Mouse (Mus musculus) stomach, embryonic 16.5 days (tissue): ENCODE measurements around the gene Amotl1. TPM values are rescaled to one million over a fixed set of nuclear protein-coding genes. Genes with fewer than 3 reads are reported as not detected.
"Not testable (repeated sequence)": the region's sequence is repeated elsewhere in the genome, so short reads cannot be mapped to it uniquely, and the experiment has no call there.

Experiments
- ATAC-seq: fragments of 200-750 bp; cut with Nextera tagmentation; 2 replicates; pipeline ENCODE4 v1.8.0; 2017; ENCODE audit warnings: moderate number of reproducible peaks, moderate TSS enrichment; ENCODE audit not compliant: insufficient read depth, low FRiP score
- H3K27ac ChIP-seq: fragments of 300-500 bp; sonication (generic); 2 replicates; pipeline ENCODE4 v1.5.1; 2014; ENCODE audit warnings: low read length
- H3K27me3 ChIP-seq: fragments of 300-500 bp; sonication (generic); 2 replicates; pipeline ENCODE4 v1.6.1; 2014; ENCODE audit warnings: low read length, control low read depth, mixed read lengths; ENCODE audit not compliant: control insufficient read depth, insufficient read depth
- H3K36me3 ChIP-seq: fragments of 300-500 bp; sonication (generic); 2 replicates; pipeline ENCODE4 v1.6.1; 2014; ENCODE audit warnings: low read length; ENCODE audit not compliant: control insufficient read depth, insufficient read depth
- H3K4me1 ChIP-seq: fragments of 300-500 bp; sonication (generic); 2 replicates; pipeline ENCODE4 v1.6.1; 2014; ENCODE audit warnings: low read length, control low read depth, mixed read lengths; ENCODE audit not compliant: control insufficient read depth, insufficient read depth
- H3K4me2 ChIP-seq: fragments of 300-500 bp; sonication (generic); 2 replicates; pipeline ENCODE4 v1.6.1; 2014; ENCODE audit warnings: low read depth, low read length, mixed read lengths
- H3K4me3 ChIP-seq: fragments of 300-500 bp; sonication (generic); replicated peaks from 2 replicates; pipeline ENCODE4 v1.5.1; 2014; ENCODE audit warnings: mild to moderate bottlenecking, low read length
- H3K9ac ChIP-seq: fragments of 300-500 bp; sonication (generic); 2 replicates; pipeline ENCODE4 v1.6.1; 2014; ENCODE audit warnings: low read length
- H3K9me3 ChIP-seq: fragments of 300-500 bp; sonication (generic); replicated peaks from 2 replicates; pipeline ENCODE4 v1.6.1; 2016; ENCODE audit warnings: low read length, control low read depth; ENCODE audit not compliant: control insufficient read depth
- WGBS: fragments of 180-500 bp; shearing (Covaris S2); extraction: QIAGEN DNeasy Blood & Tissue Kit; methylation state at CpG from one replicate; pipeline ENCODE4 v1.1.7; 2014; 5-methylcytosine and 5-hydroxymethylcytosine counted together
- polyA plus RNA-seq: library from polyadenylated mRNA; unstranded; fragments of >200 nt; fragmentation: Nextera tagmentation; extraction: Ambion mirVana; gene quantifications from 2 replicates; pipeline ENCODE4 v1.2.1, GENCODE M21; 2015

Amotl1 gene
- polyA plus RNA-seq: 19.7 and 19.8 TPM in 2 replicates

GRCm38 (mm10) chr9:14644956-14645355 is at the start of gene Amotl1:
Gene Amotl1 (minus strand): TSS chr9:14645056.
- Histone ChIP-seq H3K9me3 (no peaks in the 10 kb centered on the region), H3K27ac (no peak within 1 kb of the TSS), H3K36me3 (no peaks in the 10 kb centered on the region), H3K27me3 (no peaks in the 10 kb centered on the region), H3K4me3 (no peak within 1 kb of the TSS), H3K9ac (no peak within 1 kb of the TSS), H3K4me1 (peaks cover 8% of the 10 kb centered on the region), H3K4me2 (no peak within 1 kb of the TSS)
- 54% methylated on average over 4 of the region's 4 CpGs for WGBS
- ATAC-seq: no peak

GRCm38 (mm10) chr9:14689376-14690108 is 44.7 kb upstream of the Amotl1 start:
- 0 out of 2 replicates have a peak, but pooled peaks have one; percentile 25 for ATAC-seq
- 63% methylated on average over 12 of the region's 12 CpGs for WGBS
- Histone ChIP-seq H3K36me3 (no peaks in the 10 kb centered on the region), H3K27me3 (no peaks in the 10 kb centered on the region), H3K9me3 (no peaks in the 10 kb centered on the region), H3K27ac (no peak overlapping the region), H3K4me3 (no peak overlapping the region), H3K4me2 (no peak overlapping the region), H3K4me1 (no peaks in the 10 kb centered on the region), H3K9ac (no peak overlapping the region)

DNA sequence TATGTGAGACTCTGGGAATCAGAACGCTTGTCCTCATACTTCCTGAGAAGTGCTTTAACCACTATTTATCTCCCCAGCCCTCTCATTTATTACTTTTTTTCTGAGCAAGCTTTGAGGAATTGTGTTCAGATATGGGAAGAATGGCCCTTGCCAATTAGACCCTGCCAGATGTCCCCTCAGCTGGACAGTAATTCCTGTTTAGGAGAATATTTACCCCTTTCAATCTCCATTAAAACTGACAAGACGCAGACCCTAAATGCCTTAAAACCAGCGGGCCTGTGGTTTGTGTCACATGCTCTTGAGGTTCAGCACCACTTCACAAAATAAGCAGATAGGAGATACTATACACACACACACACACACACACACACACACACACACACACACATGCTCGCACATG is 39.5 kb upstream of the Amotl1 start:
- no peaks in the 10 kb centered on the region for H3K4me1 ChIP-seq
- WGBS: 59% methylated on average over 4 of the region's 4 CpGs
- no peaks in the 10 kb centered on the region for H3K27me3 ChIP-seq
- H3K9ac ChIP-seq: no peak overlapping the region
- H3K4me2 ChIP-seq: no peak overlapping the region
- no peak overlapping the region for H3K4me3 ChIP-seq
- ATAC-seq: no peak
- H3K27ac ChIP-seq: no peak overlapping the region
- H3K9me3 ChIP-seq: no peaks in the 10 kb centered on the region
- no peaks in the 10 kb centered on the region for H3K36me3 ChIP-seq

- ATAC-seq: no peak
- H3K9ac ChIP-seq: no peak overlapping the region
These were observed 37.9 kb upstream of the Amotl1 start for GRCm38 (mm10) chr9:14682741-14683140.

DNA sequence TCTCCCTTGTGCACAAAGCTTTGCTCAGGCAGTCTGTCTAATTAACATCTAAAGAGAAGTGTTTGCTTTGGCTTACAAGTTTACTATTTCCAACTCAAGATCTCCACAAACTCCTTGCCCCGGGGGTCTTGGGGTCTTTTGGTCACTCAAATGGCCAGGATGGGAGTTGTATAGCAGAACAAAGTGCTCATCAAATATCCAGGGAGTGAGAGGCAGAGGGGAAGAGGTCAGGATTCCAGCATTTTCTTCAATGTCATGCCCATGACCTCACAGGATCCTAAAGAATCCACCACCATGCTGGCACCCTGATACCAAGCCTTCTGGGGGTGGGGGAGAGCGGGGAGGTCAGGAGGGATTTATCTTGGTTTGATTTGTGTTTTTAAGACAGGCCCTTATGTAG is 35.7 kb upstream of the Amotl1 start:
- Histone ChIP-seq H3K4me1 (peaks cover 7% of the 10 kb centered on the region), H3K4me3 (no peak overlapping the region)

More at GRCm38 (mm10) chr9:14682741-14683140, 37.9 kb upstream of the Amotl1 start:
- H3K4me3 ChIP-seq: no peak overlapping the region
- no peaks in the 10 kb centered on the region for H3K36me3 ChIP-seq
- H3K4me2 ChIP-seq: no peak overlapping the region
- no peaks in the 10 kb centered on the region for H3K9me3 ChIP-seq
- no peak overlapping the region for H3K27ac ChIP-seq
- no peaks in the 10 kb centered on the region for H3K27me3 ChIP-seq
- H3K4me1 ChIP-seq: no peaks in the 10 kb centered on the region

DNA sequence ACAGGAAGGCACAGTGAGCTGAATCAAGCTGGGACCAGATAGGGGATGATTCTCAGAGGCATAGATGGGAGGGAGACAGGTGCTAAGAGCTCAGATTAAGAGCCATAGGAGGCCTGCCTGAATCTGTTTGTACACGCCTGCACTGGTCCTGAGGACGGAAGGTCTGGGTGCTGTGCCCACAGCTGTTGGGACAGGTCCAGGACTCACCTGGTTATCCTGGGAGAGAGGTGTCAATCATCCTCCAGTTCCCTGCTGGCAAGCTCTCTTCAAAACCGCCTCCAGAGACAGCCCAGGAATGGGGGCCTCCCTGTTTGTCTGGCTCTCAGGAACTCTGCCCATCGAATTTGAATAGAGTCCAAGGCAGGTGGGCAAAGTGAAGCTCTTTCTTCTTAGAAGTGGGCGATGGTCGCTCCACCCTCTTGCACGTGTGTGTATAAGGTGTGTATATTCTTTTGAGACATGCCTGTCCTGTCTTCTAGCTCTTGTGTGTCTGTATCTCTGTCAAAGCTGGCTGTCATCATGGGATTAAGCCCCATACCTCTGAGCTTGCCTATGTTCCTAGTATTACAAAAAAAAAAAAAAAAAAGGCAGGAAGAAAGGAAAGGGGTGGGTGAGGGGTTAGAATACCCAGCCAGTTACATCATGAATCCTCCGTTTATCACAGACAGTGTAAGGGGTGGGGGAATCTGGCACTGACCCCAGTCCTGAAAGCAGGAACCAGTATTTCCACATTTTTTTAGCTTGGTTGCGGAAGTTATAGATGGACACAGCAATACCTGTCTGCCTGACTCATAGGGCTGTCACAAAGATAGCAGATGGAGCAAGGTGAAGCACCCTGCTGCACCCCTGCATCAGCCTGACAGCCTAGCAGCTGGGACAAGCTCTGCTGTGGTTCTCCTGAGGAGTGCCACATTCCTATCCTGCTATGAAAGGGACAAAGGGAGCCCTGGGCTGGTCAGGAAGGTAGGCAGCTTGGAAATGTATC is 31.1 kb upstream of the Amotl1 start:
- Histone ChIP-seq H3K4me1 (peaks cover 8% of the 10 kb centered on the region), H3K9ac (no peak overlapping the region), H3K36me3 (no peaks in the 10 kb centered on the region), H3K27me3 (no peaks in the 10 kb centered on the region), H3K27ac (peak overlapping the region; percentile 67), H3K9me3 (no peaks in the 10 kb centered on the region), H3K4me3 (no peak overlapping the region), H3K4me2 (0 out of 2 replicates have a peak overlapping the region, but pooled peaks have one; percentile 9)
- ATAC-seq: peak; percentile 89
- WGBS: 40% methylated on average over 9 of the region's 9 CpGs

More for the DNA sequence above, 35.7 kb upstream of the Amotl1 start:
- Histone ChIP-seq H3K9ac (no peak overlapping the region), H3K36me3 (no peaks in the 10 kb centered on the region), H3K4me2 (no peak overlapping the region), H3K27ac (no peak overlapping the region), H3K27me3 (no peaks in the 10 kb centered on the region), H3K9me3 (no peaks in the 10 kb centered on the region)
- no peak for ATAC-seq
- 53% methylated on average over 2 of the region's 2 CpGs for WGBS

GRCm38 (mm10) chr9:14674506-14674905 is 29.6 kb upstream of the Amotl1 start:
- Histone ChIP-seq H3K27ac (no peak overlapping the region; the same call in 1 of the 2 replicates), H3K27me3 (no peaks in the 10 kb centered on the region), H3K4me1 (peaks cover 8% of the 10 kb centered on the region), H3K36me3 (no peaks in the 10 kb centered on the region), H3K4me3 (no peak overlapping the region), H3K9me3 (no peaks in the 10 kb centered on the region), H3K4me2 (no peak overlapping the region), H3K9ac (no peak overlapping the region)
- WGBS: 89% methylated on average over 8 of the region's 8 CpGs
- ATAC-seq: no peak

- Histone ChIP-seq H3K9ac (no peak overlapping the region), H3K36me3 (no peaks in the 10 kb centered on the region), H3K4me3 (no peak overlapping the region), H3K27me3 (no peaks in the 10 kb centered on the region), H3K27ac (no peak overlapping the region), H3K4me2 (no peak overlapping the region), H3K4me1 (peaks cover 8% of the 10 kb centered on the region), H3K9me3 (no peaks in the 10 kb centered on the region)
- no peak for ATAC-seq
- 89% methylated on average over 4 of the region's 4 CpGs for WGBS
These were observed 28.3 kb upstream of the Amotl1 start for GRCm38 (mm10) chr9:14673109-14673508.

DNA sequence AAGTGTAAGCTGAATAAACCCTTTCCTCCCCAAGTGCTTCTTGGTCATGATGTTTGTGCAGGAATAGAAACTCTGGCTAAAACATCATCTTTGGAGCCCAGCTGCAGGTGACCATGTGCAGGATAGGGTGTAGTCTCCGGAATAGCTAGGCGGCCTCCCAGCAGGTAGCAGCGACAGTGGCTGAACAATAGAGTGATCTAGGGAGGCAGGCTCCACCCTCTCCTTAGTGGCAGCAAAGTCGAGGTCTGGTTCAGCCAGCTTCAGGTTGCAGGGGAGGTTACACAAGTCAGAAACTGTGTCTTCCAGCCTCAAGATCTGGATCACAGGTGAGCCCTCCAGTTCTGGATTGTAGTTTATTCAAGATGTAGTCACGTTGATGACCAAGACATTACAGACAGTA is 27.1 kb upstream of the Amotl1 start:
- not testable (repeated sequence) for H3K36me3 ChIP-seq
- 47% methylated on average over 5 of the region's 5 CpGs for WGBS

More for the DNA sequence above, 27.1 kb upstream of the Amotl1 start:
- not testable (repeated sequence) for H3K27ac ChIP-seq, H3K9me3 ChIP-seq, ATAC-seq, H3K9ac ChIP-seq, H3K4me3 ChIP-seq, H3K27me3 ChIP-seq, H3K4me1 ChIP-seq, H3K4me2 ChIP-seq
